Mouse (Mus musculus) embryonic fibroblast, embryonic 13.5 days (primary cell): ENCODE measurements around the gene Clcn1. TPM values are rescaled to one million over a fixed set of nuclear protein-coding genes. Genes with fewer than 3 reads are reported as not detected.

Experiments used
- H3K27ac ChIP-seq: 2 replicates; pipeline ENCODE4 v1.5.1; 2012; ENCODE audit warnings: low read length, control low read depth, inconsistent platforms; ENCODE audit not compliant: insufficient read depth
- H3K4me1 ChIP-seq: 2 replicates; pipeline ENCODE4 v1.6.1; 2011; ENCODE audit warnings: low read length; ENCODE audit not compliant: control insufficient read depth, insufficient read depth
- H3K4me3 ChIP-seq: 2 replicates; pipeline ENCODE4 v1.5.1; 2011; ENCODE audit warnings: mild to moderate bottlenecking, control low read depth, low read length; ENCODE audit not compliant: insufficient read depth
- CTCF ChIP-seq: IDR thresholded peaks from 2 replicates; pipeline ENCODE4 v1.5.1; 2011; ENCODE audit warnings: mild to moderate bottlenecking, control low read depth, low read length, moderate library complexity, borderline replicate concordance; ENCODE audit not compliant: insufficient read depth
- POLR2A ChIP-seq: IDR thresholded peaks from 2 replicates; pipeline ENCODE4 v1.6.1; 2011; ENCODE audit warnings: low read depth, mild to moderate bottlenecking, control low read depth, low read length, moderate library complexity
- polyA plus RNA-seq: library from polyadenylated mRNA; stranded (reverse); fragments of >200 nt; gene quantifications from 2 replicates; pipeline ENCODE4 v1.2.4, GENCODE M21; 2011; ENCODE audit warnings: low read depth; ENCODE audit not compliant: missing spikeins, insufficient read length

Clcn1 gene
- polyA plus RNA-seq, 1 experiment: not detected

- no peak overlapping the region for H3K27ac ChIP-seq
- no peak for TF ChIP-seq CTCF
- no peak for TF ChIP-seq POLR2A
Measured at GRCm38 (mm10) chr6:42328757-42329156, 42.3 kb downstream of the Clcn1 start.

GRCm38 (mm10) chr6:42330216-42330615 lies 43.7 kb downstream of the Clcn1 start:
- Histone ChIP-seq H3K4me3 (no peak overlapping the region), H3K4me1 (no peaks in the 10 kb centered on the region), H3K27ac (no peak overlapping the region)
- TF ChIP-seq POLR2A: no peak
- TF ChIP-seq CTCF: no peak

More at GRCm38 (mm10) chr6:42328757-42329156, 42.3 kb downstream of the Clcn1 start:
- H3K4me3 ChIP-seq: no peak overlapping the region
- no peaks in the 10 kb centered on the region for H3K4me1 ChIP-seq

GRCm38 (mm10) chr6:42330946-42331345 lies 44.5 kb downstream of the Clcn1 start:
- Histone ChIP-seq H3K27ac (no peak overlapping the region), H3K4me1 (no peaks in the 10 kb centered on the region), H3K4me3 (no peak overlapping the region)
- TF ChIP-seq POLR2A (no peak), CTCF (no peak)

GRCm38 (mm10) chr6:42339189-42339588 lies 52.7 kb downstream of the Clcn1 start:
- peaks cover 5% of the 10 kb centered on the region; the same call in 1 of the 2 replicates for H3K4me1 ChIP-seq
- H3K4me3 ChIP-seq: no peak overlapping the region
- no peak overlapping the region for H3K27ac ChIP-seq
- no peak for TF ChIP-seq POLR2A
- TF ChIP-seq CTCF: no peak

GRCm38 (mm10) chr6:42339981-42340380 lies 53.5 kb downstream of the Clcn1 start:
- TF ChIP-seq CTCF (no peak), POLR2A (no peak)
- Histone ChIP-seq H3K4me1 (peaks cover 5% of the 10 kb centered on the region; the same call in 1 of the 2 replicates), H3K4me3 (no peak overlapping the region), H3K27ac (peak overlapping the region; percentile 79)

- Histone ChIP-seq H3K4me3 (no peak overlapping the region), H3K4me1 (peaks cover 5% of the 10 kb centered on the region; the same call in 1 of the 2 replicates), H3K27ac (no peak overlapping the region)
- TF ChIP-seq CTCF (no peak), POLR2A (no peak)
Measured at GRCm38 (mm10) chr6:42342171-42342570, 55.7 kb downstream of the Clcn1 start.

- Histone ChIP-seq H3K4me3 (no peak overlapping the region), H3K4me1 (peaks cover 9% of the 10 kb centered on the region), H3K27ac (no peak overlapping the region)
- no peak for TF ChIP-seq POLR2A
- no peak for TF ChIP-seq CTCF
Measured at GRCm38 (mm10) chr6:42343361-42344120, 57.1 kb downstream of the Clcn1 start.

GRCm38 (mm10) chr6:42344255-42344654 lies 57.8 kb downstream of the Clcn1 start:
- H3K4me3 ChIP-seq: no peak overlapping the region
- peaks cover 11% of the 10 kb centered on the region for H3K4me1 ChIP-seq
- H3K27ac ChIP-seq: no peak overlapping the region
- TF ChIP-seq POLR2A (no peak), CTCF (no peak)

GRCm38 (mm10) chr6:42348281-42349005 lies 62.0 kb downstream of the Clcn1 start:
- Histone ChIP-seq H3K4me1 (peaks cover 8% of the 10 kb centered on the region; the same call in 1 of the 2 replicates), H3K27ac (peak overlapping the region; percentile 95), H3K4me3 (no peak overlapping the region)
- TF ChIP-seq CTCF (no peak), POLR2A (0 out of 2 replicates have a peak, but pooled peaks have one; percentile 12)
